In the genomic region with DNA sequence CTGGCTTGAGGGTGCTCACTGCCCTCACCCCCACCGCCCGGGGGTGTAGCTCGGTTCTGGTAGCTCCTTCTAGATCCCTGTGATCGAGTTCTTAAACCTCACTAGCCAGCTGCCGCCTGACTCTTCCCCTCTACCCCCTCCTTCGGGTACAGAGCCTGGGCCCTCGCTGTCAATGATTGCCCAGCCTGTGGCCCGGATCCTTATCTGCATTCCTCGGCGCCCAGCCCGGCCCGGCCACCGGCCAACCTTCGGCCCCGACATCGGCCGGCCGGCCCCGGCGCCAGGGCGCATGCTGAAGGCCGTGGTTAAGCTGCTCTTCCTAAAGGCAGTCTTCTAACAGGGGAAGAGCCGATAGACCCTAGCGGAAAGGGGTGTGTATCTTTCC, we compare ENCODE assay signal across 8 mouse cellular contexts. TPM values are rescaled to one million over a fixed set of nuclear protein-coding genes. Genes with fewer than 3 reads are reported as not detected.
A peak's percentile ranks its signal among the peaks of the same experiment; 100 is the strongest.
DNase-seq lines count a peak whose midpoint lies in the region; ATAC-seq and TF ChIP-seq lines count a peak whose summit lies in the region.

No protein-coding gene starts in this region.

- H3K27ac ChIP-seq in forebrain, embryonic 10.5 days, result no peak overlapping the region

- DNase-seq in lung, adult 18-20 months, result peak; percentile 28 to 56
- DNase-seq in lung, adult 2 months, result no peak
- DNase-seq in heart, postnatal 10 days, result peak; percentile 56 to 69
- DNase-seq in kidney, postnatal 4 days, result peak; percentile 76 to 86
- peak; percentile 39 for DNase-seq in neural tube, embryonic 10.5 days (ENCODE audit: extremely low spot score, low spot score)
- DNase-seq in spleen, postnatal 10 days (ENCODE audit: low spot score in 2 of 2), result no peak
- DNase-seq in forebrain, embryonic 10.5 days (ENCODE audit: extremely low spot score, low spot score), result no peak

- intact Hi-C loops in heart, postnatal 10 days (cut with DNase I), result loop anchor here (1.0 to 10.0 kb wide), 2 partner anchors 68 to 305 kb away; no protein-coding TSS in a partner anchor

- TF ChIP-seq POLR2A in lung, adult 2 months (IDR thresholded peaks at IDR 0.05; ENCODE audit: borderline replicate concordance, extremely low read depth, low read depth, low read length), result no peak

- WGBS in lung, adult 2 months, result 3% methylated on average over 24 of the region's 24 CpGs
- WGBS in forebrain, embryonic 10.5 days, result 2% methylated on average over 24 of the region's 24 CpGs

- H3K9me3 ChIP-seq in forebrain, embryonic 10.5 days, result no peaks in the 10 kb centered on the region

- ATAC-seq in inflammation-experienced regulatory T-cells, adult 6 months, result no peak

- H3K4me3 ChIP-seq in lung, adult 2 months (replicated peaks; ENCODE audit: extremely low read depth, low read depth, low read length), result no peak overlapping the region
- H3K4me3 ChIP-seq in forebrain, embryonic 10.5 days, result no peak overlapping the region

- 0 out of 2 replicates have a peak, but pooled peaks cover 5% of the 10 kb centered on the region for H3K4me1 ChIP-seq in lung, adult 2 months (ENCODE audit: control insufficient read depth, insufficient read depth, low read length)
- H3K4me1 ChIP-seq in forebrain, embryonic 10.5 days, result peaks cover 45% of the 10 kb centered on the region

- H3K36me3 ChIP-seq in forebrain, embryonic 10.5 days (replicated peaks), result no peaks in the 10 kb centered on the region

- TF ChIP-seq CTCF in lung, adult 2 months (IDR thresholded peaks at IDR 0.05; ENCODE audit: insufficient read depth, low read length), result no peak

- peaks cover 99% of the 10 kb centered on the region for H3K27me3 ChIP-seq in forebrain, embryonic 10.5 days (ENCODE audit: poor library complexity, severe bottlenecking)

RNA-seq across cellular contexts. Expression of a gene that starts 1.8 kb away (rescaled TPM):
- polyA plus RNA-seq in lung, adult 2 months (2012; rRNA removed), result 0.54 and 1.2 TPM in 2 replicates
- under 1 TPM in 1 of 2 experiments, not detected in 1; 0.14 TPM for total RNA-seq in heart, postnatal 10 days (2021)
- polyA plus RNA-seq in inflammation-experienced regulatory T-cells, adult 6 months (2017; shearing (Covaris generic)), result not detected
- 0.10 TPM in 1 of 2 replicates, not detected in the other for polyA plus RNA-seq in forebrain, embryonic 10.5 days (2016; fragmentation: Nextera tagmentation; extraction: Ambion mirVana)

RNA-seq across cellular contexts. Expression of a gene that starts 14.3 kb away (rescaled TPM):
- 23.0 and 27.7 TPM in 2 replicates for polyA plus RNA-seq in lung, adult 2 months (2012; rRNA removed)
- under 1 TPM in 1 of 2 experiments, not detected in 1; 0.05 TPM for total RNA-seq in heart, postnatal 10 days (2021)
- polyA plus RNA-seq in inflammation-experienced regulatory T-cells, adult 6 months (2017; shearing (Covaris generic)), result not detected
- 0.04 and 0.25 TPM in 2 replicates for polyA plus RNA-seq in forebrain, embryonic 10.5 days (2016; fragmentation: Nextera tagmentation; extraction: Ambion mirVana)

RNA-seq across cellular contexts. Expression of a gene that starts 56.7 kb away (rescaled TPM):
- polyA plus RNA-seq in lung, adult 2 months (2012; rRNA removed), result not detected in 2 replicates
- not detected for total RNA-seq in heart, postnatal 10 days (2021)
- not detected for polyA plus RNA-seq in inflammation-experienced regulatory T-cells, adult 6 months (2017; shearing (Covaris generic))
- polyA plus RNA-seq in forebrain, embryonic 10.5 days (2016; fragmentation: Nextera tagmentation; extraction: Ambion mirVana), result not detected in 2 replicates

Comparison
In these comparisons a context has a peak if more than half of its experiments do, and no peak if none do; other contexts are left out.
1. DNase-seq: peak in lung, adult 18-20 months (2 of 2), heart, postnatal 10 days (2 of 2), kidney, postnatal 4 days (2 of 2) and neural tube, embryonic 10.5 days (single experiment); none in lung, adult 2 months (single experiment), spleen, postnatal 10 days (0 of 2) and forebrain, embryonic 10.5 days (single experiment).
2. RNA of a gene that starts 14.3 kb away (polyA plus RNA-seq): 23.0 to 27.7 TPM in lung, adult 2 months; 0.04 to 0.25 TPM in forebrain, embryonic 10.5 days and not detected in inflammation-experienced regulatory T-cells, adult 6 months; every median in the first group is over 10 times any median in the second.